ENCODE assay signal across 23 mouse cellular contexts in genomic region chr11:21427291-21428012, GRCm38 (mm10). TPM values are rescaled to one million over a fixed set of nuclear protein-coding genes. Genes with fewer than 3 reads are reported as not detected.
DNase-seq lines count a peak whose midpoint lies in the region; ATAC-seq and TF ChIP-seq lines count a peak whose summit lies in the region.
"Had no signal": no experiment of that assay in that cellular context is flagged by ENCODE, and none has a peak within 500 bp of the region (broad histone marks: within the 10 kb centered on the region; RNA-seq: fewer than 3 reads in every experiment).

No protein-coding gene starts in this region.

- H3K4me2 ChIP-seq in liver, embryonic 16.5 days (ENCODE audit: low read depth, low read length): no peak overlapping the region
- no peak overlapping the region for H3K4me2 ChIP-seq in liver, embryonic 11.5 days
- H3K4me2 ChIP-seq in intestine, postnatal 0 days (replicated peaks; ENCODE audit: low read depth): no peak overlapping the region
- no peak overlapping the region for H3K4me2 ChIP-seq in hindbrain, embryonic 11.5 days (replicated peaks; ENCODE audit: low read depth, low read length)
- H3K4me2 ChIP-seq: lung, embryonic 14.5 days had no signal

- TF ChIP-seq CTCF in intestine, postnatal 0 days (IDR thresholded peaks at IDR 0.05; ENCODE audit: low read depth): no peak

- ATAC-seq in liver, embryonic 16.5 days (ENCODE audit: low read depth): peak; percentile 70
- no peak for ATAC-seq in liver, embryonic 11.5 days (replicated peaks; ENCODE audit: low FRiP score)
- peak; percentile 80 for ATAC-seq in intestine, postnatal 0 days
- no peak for ATAC-seq in hindbrain, embryonic 11.5 days (ENCODE audit: low FRiP score)
- ATAC-seq: activated CD4-positive, CD25-positive, alpha-beta regulatory T cell, adult 4 months; forebrain, embryonic 14.5 days; hindbrain, embryonic 16.5 days had no signal

- H3K27ac ChIP-seq in liver, embryonic 16.5 days (ENCODE audit: low read length): peak overlapping the region; percentile 15; the same call in 1 of the 2 replicates
- H3K27ac ChIP-seq in liver, embryonic 11.5 days (ENCODE audit: low read depth, low read length): no peak overlapping the region
- H3K27ac ChIP-seq in intestine, postnatal 0 days (ENCODE audit: low read depth, low read length): peak overlapping the region; percentile 81
- H3K27ac ChIP-seq in hindbrain, embryonic 11.5 days (ENCODE audit: low read depth, low read length): no peak overlapping the region
- H3K27ac ChIP-seq: heart, embryonic 10.5 days; left cerebral cortex, adult 2 months had no signal

- no peaks in the 10 kb centered on the region; the same call in none of the 2 replicates for H3K4me1 ChIP-seq in liver, embryonic 16.5 days (ENCODE audit: control insufficient read depth, low read depth, low read length)
- no peaks in the 10 kb centered on the region for H3K4me1 ChIP-seq in liver, embryonic 11.5 days (replicated peaks; ENCODE audit: control insufficient read depth, insufficient read depth, low read length)
- H3K4me1 ChIP-seq in intestine, postnatal 0 days (replicated peaks; ENCODE audit: control insufficient read depth, insufficient read depth, low read length): 0 out of 2 replicates have a peak, but pooled peaks cover 7% of the 10 kb centered on the region
- no peaks in the 10 kb centered on the region for H3K4me1 ChIP-seq in hindbrain, embryonic 11.5 days (replicated peaks; ENCODE audit: control insufficient read depth, insufficient read depth, low read length)

- H3K9ac ChIP-seq in liver, embryonic 16.5 days (ENCODE audit: low read depth, low read length): no peak overlapping the region
- no peak overlapping the region for H3K9ac ChIP-seq in liver, embryonic 11.5 days (ENCODE audit: low read depth, low read length)
- H3K9ac ChIP-seq in intestine, postnatal 0 days (ENCODE audit: low read depth, low read length): no peak overlapping the region
- no peak overlapping the region for H3K9ac ChIP-seq in hindbrain, embryonic 11.5 days (ENCODE audit: low read depth, low read length)
- H3K9ac ChIP-seq: lung, embryonic 14.5 days had no signal

- 45% methylated on average over 4 of the region's 4 CpGs for WGBS in liver, embryonic 16.5 days (ENCODE audit: insufficient replicate concordance)
- 65% methylated on average over 4 of the region's 4 CpGs for WGBS in liver, embryonic 11.5 days
- 51% methylated on average over 4 of the region's 4 CpGs for WGBS in intestine, postnatal 0 days
- WGBS in hindbrain, embryonic 11.5 days: 83% methylated on average over 4 of the region's 4 CpGs

- no peaks in the 10 kb centered on the region for H3K27me3 ChIP-seq in liver, embryonic 16.5 days (ENCODE audit: control insufficient read depth, insufficient read depth, low read depth, low read length)
- H3K27me3 ChIP-seq in liver, embryonic 11.5 days (replicated peaks; ENCODE audit: control insufficient read depth, insufficient read depth, low read length): no peaks in the 10 kb centered on the region
- no peaks in the 10 kb centered on the region for H3K27me3 ChIP-seq in intestine, postnatal 0 days (replicated peaks; ENCODE audit: control insufficient read depth, insufficient read depth, low read length)
- H3K27me3 ChIP-seq in hindbrain, embryonic 11.5 days (ENCODE audit: control insufficient read depth, insufficient read depth, low read length): no peaks in the 10 kb centered on the region

- no peak overlapping the region for H3K4me3 ChIP-seq in liver, embryonic 16.5 days (ENCODE audit: low read depth, low read length)
- H3K4me3 ChIP-seq in liver, embryonic 11.5 days (ENCODE audit: low read depth, low read length): no peak overlapping the region
- H3K4me3 ChIP-seq in intestine, postnatal 0 days (ENCODE audit: low read depth, low read length): no peak overlapping the region
- H3K4me3 ChIP-seq in hindbrain, embryonic 11.5 days (ENCODE audit: low read depth, low read length): no peak overlapping the region
- H3K4me3 ChIP-seq: heart, embryonic 10.5 days; left cerebral cortex, adult 2 months had no signal

- no peaks in the 10 kb centered on the region for H3K9me3 ChIP-seq in liver, embryonic 16.5 days (replicated peaks; ENCODE audit: control insufficient read depth, low read length)
- no peaks in the 10 kb centered on the region for H3K9me3 ChIP-seq in liver, embryonic 11.5 days (ENCODE audit: control insufficient read depth, low read length)
- no peaks in the 10 kb centered on the region for H3K9me3 ChIP-seq in intestine, postnatal 0 days (ENCODE audit: control insufficient read depth)
- no peaks in the 10 kb centered on the region for H3K9me3 ChIP-seq in hindbrain, embryonic 11.5 days (ENCODE audit: control insufficient read depth, low read length)
- H3K9me3 ChIP-seq: G1E; heart, embryonic 10.5 days had no signal

- H3K36me3 ChIP-seq in liver, embryonic 16.5 days (ENCODE audit: control insufficient read depth, insufficient read depth): no peaks in the 10 kb centered on the region
- no peaks in the 10 kb centered on the region for H3K36me3 ChIP-seq in liver, embryonic 11.5 days (ENCODE audit: control insufficient read depth, insufficient read depth, low read length)
- H3K36me3 ChIP-seq in intestine, postnatal 0 days (ENCODE audit: control insufficient read depth, insufficient read depth): no peaks in the 10 kb centered on the region
- no peaks in the 10 kb centered on the region for H3K36me3 ChIP-seq in hindbrain, embryonic 11.5 days (ENCODE audit: control insufficient read depth, insufficient read depth, low read length)
- H3K36me3 ChIP-seq: G1E; heart, embryonic 10.5 days had no signal

- DNase-seq in kidney, adult 8-10 months: peak; percentile 48 to 84
- DNase-seq in kidney, adult 18-20 months: no peak
- no peak for DNase-seq in liver, embryonic 11.5 days (ENCODE audit: low spot score)
- DNase-seq in hindbrain, embryonic 11.5 days (ENCODE audit: low spot score): no peak
- DNase-seq in spleen, postnatal 14 days (ENCODE audit: low spot score in 2 of 2): no peak
- DNase-seq: adrenal gland, postnatal 10 days; cerebellum, adult 2 months; cerebellum, postnatal 36 days; embryo, embryonic 11 days; lung, embryonic 14.5 days; lung, postnatal 36 days; midbrain, embryonic 14.5 days; right cerebral cortex, postnatal 14 days; spleen, adult 18-20 months; thymus, postnatal 14 days had no signal

RNA-seq across cellular contexts. Expression of gene Ugp2, which starts 56.5 kb away (rescaled TPM):
- 70.8 and 80.5 TPM in 2 replicates for polyA plus RNA-seq in liver, embryonic 16.5 days (2015; fragmentation: Nextera tagmentation; extraction: Ambion mirVana)
- 41.6 and 42.8 TPM in 2 replicates for polyA plus RNA-seq in liver, embryonic 11.5 days (2014; fragmentation: Nextera tagmentation; extraction: Ambion mirVana)
- 152 and 156 TPM in 2 replicates for polyA plus RNA-seq in intestine, postnatal 0 days (2015; fragmentation: Nextera tagmentation; extraction: Ambion mirVana)
- polyA plus RNA-seq in hindbrain, embryonic 11.5 days (2014; fragmentation: Nextera tagmentation; extraction: Ambion mirVana): 71.7 and 75.6 TPM in 2 replicates

Comparison
In these comparisons a context has a peak if more than half of its experiments do, and no peak if none do; other contexts are left out.
1. DNase-seq: peak in kidney, adult 8-10 months (2 of 2); none in kidney, adult 18-20 months (single experiment), liver, embryonic 11.5 days (single experiment), hindbrain, embryonic 11.5 days (single experiment) and spleen, postnatal 14 days (0 of 2).
2. ATAC-seq: peak in liver, embryonic 16.5 days (single experiment) and intestine, postnatal 0 days (single experiment); none in liver, embryonic 11.5 days (single experiment) and hindbrain, embryonic 11.5 days (single experiment).
3. H3K27ac ChIP-seq: peak in liver, embryonic 16.5 days (single experiment) and intestine, postnatal 0 days (single experiment); none in liver, embryonic 11.5 days (single experiment) and hindbrain, embryonic 11.5 days (single experiment).